Mouse (Mus musculus) MEL (cell line): ENCODE measurements around the gene Tmem11. TPM values are rescaled to one million over a fixed set of nuclear protein-coding genes. Genes with fewer than 3 reads are reported as not detected.

Experiments used
- DNase-seq: peaks from one replicate; pipeline ENCODE4 v3.0.0; 2011; ENCODE audit warnings: low read depth, low spot score
- H3K27ac ChIP-seq: 2 replicates; pipeline ENCODE4 v1.5.1; 2012; ENCODE audit warnings: low read depth, mild to moderate bottlenecking, control low read depth, low read length, moderate library complexity; ENCODE audit not compliant: control insufficient read depth
- H3K27me3 ChIP-seq, 2 experiments: fragments of 150-350 bp in 1 of 2; sonication (generic) in 1 of 2; 2 replicates each; pipeline ENCODE4 v1.6.1; 2012; ENCODE audit warnings: low read length in 2 of 2, mild to moderate bottlenecking in 2 of 2, improper control_type of control experiment in 1 of 2, moderate library complexity in 1 of 2; ENCODE audit not compliant: insufficient read depth in 2 of 2, control insufficient read depth in 1 of 2
- H3K36me3 ChIP-seq, 2 experiments: 2 replicates each; pipeline ENCODE4 v1.6.1; 2012 to 2014; ENCODE audit warnings: low read length in 2 of 2, improper control_type of control experiment in 1 of 2, inconsistent platforms in 1 of 2, mild to moderate bottlenecking in 1 of 2; ENCODE audit not compliant: insufficient read depth in 2 of 2, control insufficient read depth in 1 of 2
- H3K4me1 ChIP-seq, 2 experiments: fragments of 150-350 bp in 1 of 2; sonication (generic) in 1 of 2; 2 replicates each; pipeline ENCODE4 v1.6.1; 2012; ENCODE audit warnings: low read length in 2 of 2, improper control_type of control experiment in 1 of 2, mild to moderate bottlenecking in 1 of 2; ENCODE audit not compliant: insufficient read depth in 2 of 2, control insufficient read depth in 1 of 2
- H3K4me3 ChIP-seq, 2 experiments: fragments of 150-350 bp in 1 of 2; sonication (generic) in 1 of 2; 2 replicates each; pipeline ENCODE4 v1.5.1; 2012; ENCODE audit warnings: low read depth in 2 of 2, low read length in 2 of 2, mild to moderate bottlenecking in 2 of 2, moderate library complexity in 2 of 2, control low read depth in 1 of 2, improper control_type of control experiment in 1 of 2; ENCODE audit not compliant: control insufficient read depth in 1 of 2, insufficient read depth in 1 of 2
- H3K79me2 ChIP-seq: 2 replicates; pipeline ENCODE4 v1.6.1; 2012; ENCODE audit warnings: mild to moderate bottlenecking, low read length, moderate library complexity; ENCODE audit not compliant: control insufficient read depth, poor library complexity, insufficient read depth
- H3K9ac ChIP-seq: 2 replicates; pipeline ENCODE4 v1.6.1; 2012; ENCODE audit warnings: low read depth, mild to moderate bottlenecking, control low read depth, low read length, moderate library complexity; ENCODE audit not compliant: control insufficient read depth, poor library complexity, severe bottlenecking
- H3K9me3 ChIP-seq: fragments of 150-350 bp; sonication (generic); replicated peaks from 2 replicates; pipeline ENCODE4 v1.6.1; 2012; ENCODE audit warnings: mild to moderate bottlenecking, low read length, improper control_type of control experiment, moderate library complexity; ENCODE audit not compliant: insufficient read depth
- BHLHE40 ChIP-seq: IDR thresholded peaks from 2 replicates; pipeline ENCODE4 v1.6.1; 2012; ENCODE audit warnings: low read depth, mild to moderate bottlenecking, inconsistent platforms, low read length, improper control_type of control experiment, borderline replicate concordance
- CHD1 ChIP-seq: IDR thresholded peaks from 2 replicates; pipeline ENCODE4 v1.6.1; 2012; ENCODE audit warnings: low read depth, mild to moderate bottlenecking, inconsistent platforms, low read length, improper control_type of control experiment
- CHD2 ChIP-seq: IDR thresholded peaks from 2 replicates; pipeline ENCODE4 v1.6.1; 2011; ENCODE audit warnings: low read length, improper control_type of control experiment
- CTCF ChIP-seq, 3 experiments: IDR thresholded peaks in 2 of 3; conservative IDR thresholded peaks in 1 of 3; 2 replicates each; pipeline ENCODE4 v1.5.1; 2011 to 2012; ENCODE audit warnings: low read length in 3 of 3, low read depth in 2 of 3, mild to moderate bottlenecking in 2 of 3, improper control_type of control experiment in 1 of 3, inconsistent platforms in 1 of 3, mixed read lengths in 1 of 3, moderate library complexity in 1 of 3; ENCODE audit not compliant: control insufficient read depth in 1 of 3, insufficient read depth in 1 of 3, poor library complexity in 1 of 3, severe bottlenecking in 1 of 3
- ELF1 ChIP-seq: IDR thresholded peaks from 2 replicates; pipeline ENCODE4 v1.6.1; 2014; ENCODE audit warnings: low read depth, mild to moderate bottlenecking, inconsistent platforms, low read length, improper control_type of control experiment, moderate library complexity
- EP300 ChIP-seq, 2 experiments: IDR thresholded peaks; 2 replicates each; pipeline ENCODE4 v1.6.1; 2011; ENCODE audit warnings: improper control_type of control experiment in 2 of 2, low read length in 2 of 2, low read depth in 1 of 2, mild to moderate bottlenecking in 1 of 2
- ETS1 ChIP-seq: IDR thresholded peaks from 2 replicates; pipeline ENCODE4 v1.6.1; 2012; ENCODE audit warnings: low read depth, mild to moderate bottlenecking, inconsistent platforms, low read length, improper control_type of control experiment, moderate library complexity
- JUND ChIP-seq: IDR thresholded peaks from 2 replicates; pipeline ENCODE4 v1.6.1; 2011; ENCODE audit warnings: low read depth, mild to moderate bottlenecking, improper control_type of control experiment, low read length
- KAT2A ChIP-seq: conservative IDR thresholded peaks from 2 replicates; pipeline ENCODE4 v1.6.1; 2012; ENCODE audit warnings: low read depth, low read length, improper control_type of control experiment, inconsistent platforms
- MAX ChIP-seq: IDR thresholded peaks from 2 replicates; pipeline ENCODE4 v1.6.1; 2011; ENCODE audit warnings: low read length, improper control_type of control experiment
- MXI1 ChIP-seq: IDR thresholded peaks from 2 replicates; pipeline ENCODE4 v1.6.1; 2011; ENCODE audit warnings: mild to moderate bottlenecking, low read depth, low read length, improper control_type of control experiment
- MYB ChIP-seq: IDR thresholded peaks from 2 replicates; pipeline ENCODE4 v1.6.1; 2011; ENCODE audit warnings: mild to moderate bottlenecking, low read depth, low read length, improper control_type of control experiment
- MYC ChIP-seq: IDR thresholded peaks from 2 replicates; pipeline ENCODE4 v1.6.1; 2011; ENCODE audit warnings: low read depth, mild to moderate bottlenecking, low read length, improper control_type of control experiment, moderate library complexity
- NELFE ChIP-seq: IDR thresholded peaks from 2 replicates; pipeline ENCODE4 v1.6.1; 2011; ENCODE audit warnings: low read depth, low read length, improper control_type of control experiment
- NRF1 ChIP-seq: IDR thresholded peaks from 2 replicates; pipeline ENCODE4 v1.6.1; 2014; ENCODE audit warnings: low read depth, mild to moderate bottlenecking, inconsistent platforms, low read length, improper control_type of control experiment, moderate library complexity; ENCODE audit not compliant: poor library complexity, insufficient read depth, severe bottlenecking
- POLR2A ChIP-seq, 2 experiments: IDR thresholded peaks; 2 replicates each; pipeline ENCODE4 v1.6.1; 2011 to 2012; ENCODE audit warnings: low read length in 2 of 2, mild to moderate bottlenecking in 2 of 2, control low read depth in 1 of 2, improper control_type of control experiment in 1 of 2, low read depth in 1 of 2, moderate library complexity in 1 of 2; ENCODE audit not compliant: control insufficient read depth in 1 of 2, insufficient read depth in 1 of 2, poor library complexity in 1 of 2
- POLR2AphosphoS2 ChIP-seq: IDR thresholded peaks from 2 replicates; pipeline ENCODE4 v1.6.1; 2011; ENCODE audit warnings: low read length, improper control_type of control experiment
- POLR2AphosphoS5 ChIP-seq: IDR thresholded peaks from 2 replicates; pipeline ENCODE4 v1.6.1; 2012; ENCODE audit warnings: low read depth, borderline replicate concordance, mild to moderate bottlenecking, inconsistent platforms, low read length, moderate library complexity, mixed read lengths
- RAD21 ChIP-seq: IDR thresholded peaks from 2 replicates; pipeline ENCODE4 v1.6.1; 2011; ENCODE audit warnings: mild to moderate bottlenecking, low read depth, low read length, improper control_type of control experiment
- RCOR1 ChIP-seq: IDR thresholded peaks from 2 replicates; pipeline ENCODE4 v1.6.1; 2012; ENCODE audit warnings: low read depth, mild to moderate bottlenecking, inconsistent platforms, low read length, improper control_type of control experiment
- SIN3A ChIP-seq: IDR thresholded peaks from 2 replicates; pipeline ENCODE4 v1.6.1; 2012; ENCODE audit warnings: low read length, improper control_type of control experiment, inconsistent platforms
- SMC3 ChIP-seq: IDR thresholded peaks from 2 replicates; pipeline ENCODE4 v1.6.1; 2011; ENCODE audit warnings: low read depth, low read length, improper control_type of control experiment
- TAL1 ChIP-seq: IDR thresholded peaks from 2 replicates; pipeline ENCODE4 v1.6.1; 2012; ENCODE audit warnings: mild to moderate bottlenecking, inconsistent platforms, low read length, moderate library complexity, mixed read lengths
- TBP ChIP-seq: IDR thresholded peaks from 2 replicates; pipeline ENCODE4 v1.8.0; 2011; ENCODE audit warnings: low read depth, low read length, improper control_type of control experiment
- TCF12 ChIP-seq: IDR thresholded peaks from 2 replicates; pipeline ENCODE4 v1.6.1; 2014; ENCODE audit warnings: low read depth, mild to moderate bottlenecking, inconsistent platforms, low read length, improper control_type of control experiment, moderate library complexity
- UBTF ChIP-seq: IDR thresholded peaks from 2 replicates; pipeline ENCODE4 v1.6.1; 2012; ENCODE audit warnings: low read depth, mild to moderate bottlenecking, inconsistent platforms, low read length, improper control_type of control experiment, moderate library complexity, borderline replicate concordance; ENCODE audit not compliant: insufficient read depth
- USF2 ChIP-seq, 2 experiments: IDR thresholded peaks; 2 replicates each; pipeline ENCODE4 v1.6.1; 2011 to 2012; ENCODE audit warnings: improper control_type of control experiment in 2 of 2, low read length in 2 of 2, borderline replicate concordance in 1 of 2, inconsistent platforms in 1 of 2, low read depth in 1 of 2, mild to moderate bottlenecking in 1 of 2; ENCODE audit not compliant: insufficient read depth in 1 of 2
- ZKSCAN1 ChIP-seq: IDR thresholded peaks from 2 replicates; pipeline ENCODE4 v1.6.1; 2012; ENCODE audit warnings: low read depth, mild to moderate bottlenecking, inconsistent platforms, low read length, improper control_type of control experiment, moderate library complexity
- ZNF384 ChIP-seq: IDR thresholded peaks from 2 replicates; pipeline ENCODE4 v1.6.1; 2012; ENCODE audit warnings: low read depth, mild to moderate bottlenecking, inconsistent platforms, low read length, improper control_type of control experiment
- polyA plus RNA-seq, 2 experiments: library from polyadenylated mRNA; stranded (reverse) in 1 of 2; unstranded in 1 of 2; fragments of >175 nt in 1 of 2; fragments of >200 nt in 1 of 2; gene quantifications; 2 replicates each; pipeline versions ENCODE4 v1.2.1 to v1.2.4; 2012; ENCODE audit warnings: low replicate concordance in 2 of 2, low read depth in 1 of 2; ENCODE audit not compliant: insufficient read length in 2 of 2, insufficient read depth in 1 of 2, missing spikeins in 1 of 2
- total RNA-seq: library from RNA; depleted of rRNA; stranded (reverse); fragments of 300-350 nt; gene quantifications from 2 replicates; pipeline ENCODE4 v1.2.3, GENCODE M21; 2012

Tmem11 gene
- total and polyA plus RNA-seq, 3 experiments = 117 to 125 TPM; not detected in 1

GRCm38 (mm10) chr11:60879423-60879822, 351 bp upstream of the Tmem11 start (continued):
- TF ChIP-seq ZKSCAN1 (no peak), EP300 (IDR thresholded peaks at IDR 0.05; ENCODE audit: low read depth in 1 of 2, low read length in 2 of 2) (peak in 1 of 2 experiments; percentile 36; a peak in 1 of 4 replicates), NELFE (no peak; the same call in 1 of the 2 replicates), MYB (peak; percentile 82), BHLHE40 (peak; percentile 87; the same call in 1 of the 2 replicates), SMC3 (peak; percentile 73), USF2 (IDR thresholded peaks at IDR 0.05; ENCODE audit: borderline replicate concordance in 1 of 2, insufficient read depth in 1 of 2, low read depth in 1 of 2, low read length in 2 of 2) (no peak), POLR2AphosphoS2 (peak; percentile 69), JUND (no peak), SIN3A (peak; percentile 99), CHD2 (no peak), CHD1 (peak; percentile 91; the same call in 1 of the 2 replicates)

- H3K79me2 ChIP-seq = peaks cover 58% of the 10 kb centered on the region
- peak; percentile 84 for DNase-seq
- H3K9me3 ChIP-seq = no peaks in the 10 kb centered on the region
- TF ChIP-seq TAL1 (no peak), ELF1 (peak; percentile 62; the same call in 1 of the 2 replicates), ETS1 (no peak), UBTF (0 out of 2 replicates have a peak, but pooled peaks have one; percentile 52), CHD2 (no peak), NRF1 (no peak), CTCF (IDR thresholded peaks at IDR 0.05 in 2 of 3, conservative IDR thresholded peaks at IDR 0.05 in 1 of 3; ENCODE audit: control insufficient read depth in 1 of 3, insufficient read depth in 1 of 3, low read depth in 2 of 3, low read length in 3 of 3, poor library complexity in 1 of 3, severe bottlenecking in 1 of 3) (peak; percentile 8 to 57 (median 22); a peak in 4 of 6 replicates), SMC3 (0 out of 2 replicates have a peak, but pooled peaks have one; percentile 5), RAD21 (no peak; the same call in 1 of the 2 replicates), KAT2A (no peak), RCOR1 (no peak), POLR2A (IDR thresholded peaks at IDR 0.05; ENCODE audit: control insufficient read depth in 1 of 2, insufficient read depth in 1 of 2, low read depth in 1 of 2, low read length in 2 of 2, poor library complexity in 1 of 2) (no peak), ZNF384 (no peak), MYC (no peak; the same call in 1 of the 2 replicates), NELFE (no peak), MYB (no peak), TBP (peak; percentile 67; the same call in 1 of the 2 replicates), SIN3A (peak; percentile 91), POLR2AphosphoS5 (0 out of 2 replicates have a peak, but pooled peaks have one; percentile 4), MXI1 (peak; percentile 79), MAX (peak; percentile 87), TCF12 (no peak), USF2 (IDR thresholded peaks at IDR 0.05; ENCODE audit: borderline replicate concordance in 1 of 2, insufficient read depth in 1 of 2, low read depth in 1 of 2, low read length in 2 of 2) (no peak)
- TF ChIP-seq, all 39 proteins: peak for 9
- peak overlapping the region; percentile 87 for H3K9ac ChIP-seq
- peak overlapping the region; percentile 73 to 79 for H3K4me3 ChIP-seq
- peak overlapping the region; percentile 67 for H3K27ac ChIP-seq
- H3K27me3 ChIP-seq = no peaks in the 10 kb centered on the region
- peaks cover 11 to 27% of the 10 kb centered on the region in 2 experiments for H3K36me3 ChIP-seq
- peaks cover 7 to 28% of the 10 kb centered on the region in 2 experiments; a peak in 3 of 4 replicates for H3K4me1 ChIP-seq
Measured at GRCm38 (mm10) chr11:60878056-60878612, 938 bp downstream of the Tmem11 start.
